Mouse (Mus musculus): ENCODE data around the gene Slc25a5. TPM values are rescaled to one million over a fixed set of nuclear protein-coding genes. Genes with fewer than 3 reads are reported as not detected.

Gene Slc25a5
- polyA plus RNA-seq, 1 experiment, result 684 TPM

- Histone ChIP-seq H3K4me3 (replicated peaks; ENCODE audit: insufficient read depth, low read depth, low read length) (no peak overlapping the region), H3K27ac (ENCODE audit: insufficient read depth, low read length) (no peak overlapping the region), H3K4me1 (ENCODE audit: control insufficient read depth, insufficient read depth, low read length) (no peaks in the 10 kb centered on the region), H3K27me3 (ENCODE audit: control insufficient read depth, insufficient read depth, low read length) (no peaks in the 10 kb centered on the region)
- no peak for TF ChIP-seq POLR2A (IDR thresholded peaks at IDR 0.05; ENCODE audit: borderline replicate concordance, insufficient read depth, low read length)
- TF ChIP-seq CTCF (IDR thresholded peaks at IDR 0.05; ENCODE audit: borderline replicate concordance, insufficient read depth, low read depth, low read length), result no peak
- 64% methylated on average over 4 of the region's 4 CpGs for WGBS
- DNase-seq, result no peak
Observed at GRCm38 (mm10) chrX:36815439-36815838, 20.0 kb downstream of the Slc25a5 start.

- Histone ChIP-seq H3K4me1 (ENCODE audit: control insufficient read depth, insufficient read depth, low read length) (no peaks in the 10 kb centered on the region), H3K4me3 (replicated peaks; ENCODE audit: insufficient read depth, low read depth, low read length) (no peak overlapping the region), H3K27ac (ENCODE audit: insufficient read depth, low read length) (no peak overlapping the region), H3K27me3 (ENCODE audit: control insufficient read depth, insufficient read depth, low read length) (no peaks in the 10 kb centered on the region)
- DNase-seq, result no peak
- TF ChIP-seq CTCF (IDR thresholded peaks at IDR 0.05; ENCODE audit: borderline replicate concordance, insufficient read depth, low read depth, low read length), result no peak
- TF ChIP-seq POLR2A (IDR thresholded peaks at IDR 0.05; ENCODE audit: borderline replicate concordance, insufficient read depth, low read length), result no peak
- WGBS, result 31% methylated on average over 8 of the region's 8 CpGs
Observed at GRCm38 (mm10) chrX:36816368-36816899, 21.0 kb downstream of the Slc25a5 start.

GRCm38 (mm10) chrX:36816953-36817441 is 21.5 kb downstream of the Slc25a5 start:
- no peak overlapping the region for H3K27ac ChIP-seq (ENCODE audit: insufficient read depth, low read length)
- WGBS, result 17% methylated on average over 9 of the region's 10 CpGs
- peak overlapping the region; percentile 59 for H3K4me3 ChIP-seq (replicated peaks; ENCODE audit: insufficient read depth, low read depth, low read length)
- TF ChIP-seq POLR2A (IDR thresholded peaks at IDR 0.05; ENCODE audit: borderline replicate concordance, insufficient read depth, low read length), result no peak
- no peaks in the 10 kb centered on the region for H3K4me1 ChIP-seq (ENCODE audit: control insufficient read depth, insufficient read depth, low read length)
- peak in 1 of 2 experiments; percentile 25 for DNase-seq
- no peaks in the 10 kb centered on the region for H3K27me3 ChIP-seq (ENCODE audit: control insufficient read depth, insufficient read depth, low read length)

- Histone ChIP-seq H3K27me3 (ENCODE audit: control insufficient read depth, insufficient read depth, low read length) (no peaks in the 10 kb centered on the region), H3K27ac (ENCODE audit: insufficient read depth, low read length) (no peak overlapping the region), H3K4me3 (replicated peaks; ENCODE audit: insufficient read depth, low read depth, low read length) (no peak overlapping the region), H3K4me1 (ENCODE audit: control insufficient read depth, insufficient read depth, low read length) (no peaks in the 10 kb centered on the region)
- 87% methylated on average over 4 of the region's 4 CpGs for WGBS
- no peak for TF ChIP-seq POLR2A (IDR thresholded peaks at IDR 0.05; ENCODE audit: borderline replicate concordance, insufficient read depth, low read length)
- no peak for TF ChIP-seq CTCF (IDR thresholded peaks at IDR 0.05; ENCODE audit: borderline replicate concordance, insufficient read depth, low read depth, low read length)
- DNase-seq, result no peak
Observed at GRCm38 (mm10) chrX:36819575-36819974, 24.1 kb downstream of the Slc25a5 start.

- H3K27ac ChIP-seq (ENCODE audit: insufficient read depth, low read length), result no peak overlapping the region
- no peaks in the 10 kb centered on the region for H3K27me3 ChIP-seq (ENCODE audit: control insufficient read depth, insufficient read depth, low read length)
- TF ChIP-seq POLR2A (IDR thresholded peaks at IDR 0.05; ENCODE audit: borderline replicate concordance, insufficient read depth, low read length) (no peak), CTCF (IDR thresholded peaks at IDR 0.05; ENCODE audit: borderline replicate concordance, insufficient read depth, low read depth, low read length) (peak; percentile 57)
- WGBS, result 16% methylated on average over 4 of the region's 4 CpGs
- H3K4me1 ChIP-seq (ENCODE audit: control insufficient read depth, insufficient read depth, low read length), result no peaks in the 10 kb centered on the region
- DNase-seq, result peak; percentile 21 to 42
- H3K4me3 ChIP-seq (replicated peaks; ENCODE audit: insufficient read depth, low read depth, low read length), result no peak overlapping the region
Observed at GRCm38 (mm10) chrX:36820201-36820600, 24.8 kb downstream of the Slc25a5 start.

GRCm38 (mm10) chrX:36823932-36824711 is 28.7 kb downstream of the Slc25a5 start:
- H3K27ac ChIP-seq (ENCODE audit: insufficient read depth, low read length), result no peak overlapping the region
- H3K27me3 ChIP-seq (ENCODE audit: control insufficient read depth, insufficient read depth, low read length), result no peaks in the 10 kb centered on the region
- H3K4me1 ChIP-seq (ENCODE audit: control insufficient read depth, insufficient read depth, low read length), result no peaks in the 10 kb centered on the region
- TF ChIP-seq CTCF (IDR thresholded peaks at IDR 0.05; ENCODE audit: borderline replicate concordance, insufficient read depth, low read depth, low read length) (no peak), POLR2A (IDR thresholded peaks at IDR 0.05; ENCODE audit: borderline replicate concordance, insufficient read depth, low read length) (no peak)
- H3K4me3 ChIP-seq (replicated peaks; ENCODE audit: insufficient read depth, low read depth, low read length), result no peak overlapping the region
- WGBS, result 58% methylated on average over 10 of the region's 10 CpGs
- DNase-seq, result no peak

- H3K4me1 ChIP-seq (ENCODE audit: control insufficient read depth, insufficient read depth, low read length), result no peaks in the 10 kb centered on the region
- no peak for DNase-seq
- no peak overlapping the region for H3K4me3 ChIP-seq (replicated peaks; ENCODE audit: insufficient read depth, low read depth, low read length)
- H3K27me3 ChIP-seq (ENCODE audit: control insufficient read depth, insufficient read depth, low read length), result no peaks in the 10 kb centered on the region
- no peak overlapping the region for H3K27ac ChIP-seq (ENCODE audit: insufficient read depth, low read length)
- WGBS, result 40% methylated on average over 2 of the region's 2 CpGs
- TF ChIP-seq CTCF (IDR thresholded peaks at IDR 0.05; ENCODE audit: borderline replicate concordance, insufficient read depth, low read depth, low read length), result no peak
Observed at GRCm38 (mm10) chrX:36825032-36825431, 29.6 kb downstream of the Slc25a5 start.

- no peak for TF ChIP-seq POLR2A (IDR thresholded peaks at IDR 0.05; ENCODE audit: borderline replicate concordance, insufficient read depth, low read length)
- no peak for TF ChIP-seq CTCF (IDR thresholded peaks at IDR 0.05; ENCODE audit: borderline replicate concordance, insufficient read depth, low read depth, low read length)
- no peaks in the 10 kb centered on the region for H3K27me3 ChIP-seq (ENCODE audit: control insufficient read depth, insufficient read depth, low read length)
- 87% methylated on average over 1 of the region's 5 CpGs for WGBS
- H3K4me3 ChIP-seq (replicated peaks; ENCODE audit: insufficient read depth, low read depth, low read length), result no peak overlapping the region
- no peaks in the 10 kb centered on the region for H3K4me1 ChIP-seq (ENCODE audit: control insufficient read depth, insufficient read depth, low read length)
- no peak overlapping the region for H3K27ac ChIP-seq (ENCODE audit: insufficient read depth, low read length)
- no peak for DNase-seq
Observed at GRCm38 (mm10) chrX:36826873-36827272, 31.4 kb downstream of the Slc25a5 start.

All from cerebellum, adult 2 months (tissue).